Mouse (Mus musculus): ENCODE measurements around the gene Foxo1.

The Foxo1 gene

DNA sequence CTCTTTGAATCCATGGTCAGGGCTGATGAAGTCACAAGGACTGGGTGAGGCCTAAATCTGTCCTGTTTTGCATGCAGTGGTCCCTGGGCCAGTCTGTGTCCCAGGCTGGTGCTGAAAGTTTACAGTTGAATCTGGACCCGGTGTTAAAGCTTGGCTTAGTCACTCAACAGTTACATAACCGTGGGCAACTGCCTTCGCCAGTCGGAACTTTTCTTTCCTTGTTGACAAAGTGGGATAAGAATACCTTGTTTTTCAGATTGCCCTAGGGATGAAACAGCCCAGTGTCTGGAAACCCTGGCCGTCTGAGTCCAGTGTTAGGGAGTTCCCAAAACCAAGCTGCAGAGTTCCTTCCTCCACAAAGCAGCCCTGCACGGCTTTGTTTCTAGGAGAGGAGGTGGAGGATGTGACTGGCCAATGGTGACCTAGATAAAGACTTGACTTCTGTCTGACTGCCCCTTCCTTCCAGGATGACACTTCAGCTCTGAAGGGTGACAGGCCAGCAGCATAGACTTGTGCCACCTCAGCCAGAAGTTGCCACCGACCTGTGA is 101.8 kb downstream of the Foxo1 start:
- DNase-seq = no peak

- DNase-seq = no peak
These were observed 108.8 kb downstream of the Foxo1 start for GRCm38 (mm10) chr3:52376974-52377373.

GRCm38 (mm10) chr3:52383351-52383750 is 115.2 kb downstream of the Foxo1 start:
- DNase-seq = no peak

- DNase-seq = no peak
These were observed 118.2 kb downstream of the Foxo1 start for GRCm38 (mm10) chr3:52386343-52386742.

- DNase-seq = no peak
These were observed 122.2 kb downstream of the Foxo1 start for GRCm38 (mm10) chr3:52390321-52390720.

GRCm38 (mm10) chr3:52390766-52391665 is 122.9 kb downstream of the Foxo1 start:
- DNase-seq = peak; percentile 51

DNA sequence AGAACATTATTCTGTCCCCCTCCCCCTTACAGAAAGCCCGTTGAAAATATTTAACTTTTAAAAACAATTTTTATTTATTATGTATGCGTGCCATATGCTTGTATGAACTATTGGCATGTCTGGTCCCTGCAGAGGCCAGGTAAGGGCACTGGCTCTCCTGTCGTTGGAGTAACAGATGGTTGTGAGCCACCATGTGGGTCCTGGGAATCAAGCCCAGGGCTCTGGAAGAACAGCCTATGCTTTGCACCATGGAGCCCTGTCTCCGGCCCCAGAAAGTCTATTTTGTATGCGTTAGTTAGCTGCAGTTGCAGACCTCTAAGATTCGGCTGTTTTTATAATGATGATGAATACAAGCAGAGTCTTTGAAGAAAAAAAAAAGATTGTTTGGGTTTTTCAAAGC is 123.8 kb downstream of the Foxo1 start:
- no peak for DNase-seq

DNA sequence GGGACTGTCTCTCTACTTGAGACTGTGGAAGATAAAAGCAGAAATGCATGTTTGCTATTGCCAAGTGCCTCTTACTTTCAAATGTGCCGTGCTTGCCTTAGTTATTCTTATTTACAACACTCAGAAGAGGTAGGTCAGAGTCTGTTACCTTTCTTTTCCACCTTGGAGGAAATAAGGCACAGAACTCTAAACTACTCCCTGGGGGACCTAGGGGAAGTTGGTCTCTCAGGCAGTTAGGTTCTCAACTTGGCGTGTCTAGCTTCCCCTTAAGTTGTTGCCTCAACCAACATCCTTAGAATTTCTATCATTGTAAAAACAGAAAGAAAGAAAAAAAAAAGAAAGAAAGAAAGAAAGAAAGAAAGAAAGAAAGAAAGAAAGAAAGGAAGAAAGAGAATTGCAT is 124.4 kb downstream of the Foxo1 start:
- no peak for DNase-seq

- DNase-seq = no peak
These were observed 125.0 kb downstream of the Foxo1 start for GRCm38 (mm10) chr3:52393171-52393570.

DNA sequence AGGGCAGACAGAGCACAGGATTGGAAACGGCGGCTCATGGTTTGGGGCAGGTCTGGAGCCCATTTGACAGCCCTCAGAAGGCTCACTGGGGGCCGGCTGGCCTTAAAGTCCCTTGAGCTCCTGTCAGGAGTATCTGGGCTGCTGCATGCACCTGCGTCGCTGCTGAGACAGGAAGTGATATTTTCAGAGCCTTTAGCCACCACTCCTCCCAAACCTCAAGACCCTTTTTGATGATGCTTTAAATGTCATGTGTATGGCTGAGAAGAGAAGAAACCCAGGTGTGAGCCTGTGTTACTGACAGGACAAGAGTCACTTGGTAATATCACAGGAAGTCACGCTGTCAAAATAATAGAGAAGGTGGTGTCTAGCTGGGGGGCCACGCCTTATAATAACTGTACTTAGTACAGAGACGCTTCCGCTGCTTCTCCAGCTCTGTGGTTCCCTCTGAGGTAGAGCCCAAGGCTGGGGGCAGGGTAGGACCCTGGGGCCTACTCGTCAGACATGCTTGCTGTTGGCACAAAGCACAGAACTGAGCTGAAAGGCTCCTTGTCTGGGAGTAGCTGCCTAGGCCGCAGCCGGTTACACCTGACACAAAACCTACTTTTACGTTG is 128.1 kb downstream of the Foxo1 start:
- peak; percentile 82 for DNase-seq

GRCm38 (mm10) chr3:52396951-52397615 is 128.9 kb downstream of the Foxo1 start:
- peak; percentile 81 for DNase-seq

DNA sequence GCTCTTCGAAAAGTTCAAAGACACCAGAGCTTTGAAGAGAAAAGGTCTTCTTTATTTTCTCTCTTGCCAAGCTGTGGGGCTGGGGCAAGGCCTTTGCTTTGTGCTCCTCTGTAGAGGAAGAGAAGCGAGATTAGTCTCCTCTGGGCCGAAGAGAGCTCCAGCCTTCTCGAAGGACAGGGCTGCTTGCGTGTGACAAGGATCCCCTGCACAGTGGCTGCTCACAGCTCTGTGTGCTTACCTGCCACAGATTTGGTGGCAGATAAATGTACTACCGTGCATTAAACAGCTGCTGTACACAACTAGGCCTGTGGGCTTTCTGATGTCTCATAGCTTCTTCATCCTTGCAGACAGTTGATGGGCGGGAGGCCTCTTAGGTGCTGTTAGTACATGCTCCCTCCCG is 129.8 kb downstream of the Foxo1 start:
- peak; percentile 58 for DNase-seq

- peak; percentile 60 for DNase-seq
These were observed 132.4 kb downstream of the Foxo1 start for GRCm38 (mm10) chr3:52400284-52401161.

DNA sequence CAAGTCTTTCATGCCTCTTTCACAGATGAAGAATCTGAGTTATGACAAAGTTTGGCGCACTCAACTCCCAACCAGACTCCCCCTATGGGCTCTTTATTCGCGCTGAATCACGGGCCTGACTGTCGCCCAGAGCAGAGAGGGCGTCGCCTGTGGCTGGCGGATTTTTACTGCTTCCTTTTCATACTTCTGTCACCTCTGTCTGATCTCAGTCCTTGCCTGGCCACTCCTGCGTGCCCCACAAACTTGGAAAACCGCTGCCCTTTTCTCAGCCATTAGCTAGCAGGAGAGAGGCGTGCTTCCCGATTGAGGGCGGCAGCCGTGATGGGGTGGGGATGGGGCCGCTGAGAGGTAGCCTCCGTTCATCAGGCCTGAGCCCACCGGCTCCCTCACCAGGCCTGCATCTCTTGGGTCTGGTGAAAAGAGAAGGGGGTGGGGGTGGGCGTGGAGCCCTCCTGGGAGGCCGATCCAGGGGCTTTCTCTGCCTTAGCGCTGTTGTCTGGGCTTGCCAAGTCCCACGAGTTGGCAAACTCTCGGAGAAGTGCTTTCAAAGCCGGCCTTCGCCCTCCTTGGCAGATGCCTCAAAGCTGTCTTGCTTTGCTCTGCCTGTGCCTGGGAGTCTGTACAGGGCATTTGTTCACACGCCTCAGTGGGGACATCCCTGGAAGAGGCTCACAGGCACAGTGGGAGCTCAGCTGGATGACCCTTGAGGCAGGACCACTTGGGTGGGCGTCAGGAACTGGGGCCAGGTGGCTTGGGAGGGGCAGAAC is 133.2 kb downstream of the Foxo1 start:
- DNase-seq = peak; percentile 68
